Mouse (Mus musculus): ENCODE measurements around the gene Zeb2. TPM values are rescaled to one million over a fixed set of nuclear protein-coding genes. Genes with fewer than 3 reads are reported as not detected.

Gene Zeb2
- polyA plus RNA-seq, 1 experiment = 3.2 TPM

DNA sequence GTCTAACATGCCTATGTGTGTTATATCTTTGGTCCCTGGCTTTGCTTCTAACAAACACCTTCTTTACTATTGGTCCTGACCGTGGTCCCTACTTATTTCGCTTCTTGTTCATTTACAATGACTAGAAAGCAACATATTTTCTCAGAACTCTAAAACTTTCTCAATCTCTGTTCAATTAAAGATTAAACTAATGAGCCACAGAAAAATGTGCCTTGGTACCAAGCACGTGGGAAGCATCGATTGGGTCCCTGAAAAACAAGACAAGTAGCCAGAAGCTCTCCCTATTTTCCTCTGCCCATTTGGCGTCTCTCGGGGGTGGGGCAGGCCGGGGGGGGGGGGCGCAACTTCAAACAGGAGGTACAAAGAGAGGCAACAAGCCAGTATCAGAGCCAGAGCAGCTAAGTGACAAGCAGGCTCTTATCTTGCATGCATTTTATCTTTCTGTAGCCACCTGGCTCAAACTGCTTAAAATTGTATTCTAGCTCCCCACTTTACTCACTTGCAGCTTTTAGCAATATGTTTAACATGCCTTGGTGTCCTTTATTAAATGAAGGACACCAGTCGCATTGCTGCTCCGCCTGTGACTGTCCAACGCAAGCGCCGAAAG, 76.4 kb downstream of the Zeb2 start:
- H3K27me3 ChIP-seq (ENCODE audit: control insufficient read depth, insufficient read depth, low read length) = no peaks in the 10 kb centered on the region
- no peak overlapping the region for H3K4me3 ChIP-seq (ENCODE audit: control insufficient read depth, low read depth, low read length)
- H3K27ac ChIP-seq (ENCODE audit: control insufficient read depth, insufficient read depth, low read depth, low read length) = no peak overlapping the region
- no peaks in the 10 kb centered on the region for H3K36me3 ChIP-seq (ENCODE audit: control insufficient read depth, insufficient read depth, low read length)
- TF ChIP-seq CTCF (IDR thresholded peaks at IDR 0.05; ENCODE audit: control insufficient read depth, insufficient read depth, insufficient replicate concordance, low read depth, low read length) (no peak), POLR2A (IDR thresholded peaks at IDR 0.05; ENCODE audit: control insufficient read depth, low read depth, low read length) (no peak)
- H3K4me1 ChIP-seq (ENCODE audit: control insufficient read depth, insufficient read depth, low read length) = no peaks in the 10 kb centered on the region

DNA sequence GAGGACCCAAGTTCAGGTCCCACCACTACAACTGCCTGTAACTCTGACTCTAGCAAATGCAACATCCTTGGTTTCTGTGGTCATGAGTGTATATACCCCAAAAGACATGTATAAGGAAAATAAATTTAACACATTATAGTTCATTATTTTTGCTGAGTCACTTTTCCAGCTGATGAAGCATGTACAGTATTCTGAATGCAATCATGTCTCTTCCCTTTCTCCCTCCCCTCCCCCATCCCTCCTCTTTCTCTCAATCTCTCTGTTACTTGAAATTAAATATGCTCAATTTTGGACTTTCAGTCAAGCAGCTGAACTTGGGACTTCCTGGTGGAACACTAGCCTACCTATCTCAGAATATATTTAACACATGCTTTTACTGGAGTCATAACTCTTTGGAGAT, 77.7 kb downstream of the Zeb2 start:
- Histone ChIP-seq H3K36me3 (ENCODE audit: control insufficient read depth, insufficient read depth, low read length) (no peaks in the 10 kb centered on the region), H3K4me3 (ENCODE audit: control insufficient read depth, low read depth, low read length) (no peak overlapping the region), H3K27ac (ENCODE audit: control insufficient read depth, insufficient read depth, low read depth, low read length) (no peak overlapping the region), H3K4me1 (ENCODE audit: control insufficient read depth, insufficient read depth, low read length) (no peaks in the 10 kb centered on the region), H3K27me3 (ENCODE audit: control insufficient read depth, insufficient read depth, low read length) (no peaks in the 10 kb centered on the region)
- no peak for TF ChIP-seq POLR2A (IDR thresholded peaks at IDR 0.05; ENCODE audit: control insufficient read depth, low read depth, low read length)
- no peak for TF ChIP-seq CTCF (IDR thresholded peaks at IDR 0.05; ENCODE audit: control insufficient read depth, insufficient read depth, insufficient replicate concordance, low read depth, low read length)

DNA sequence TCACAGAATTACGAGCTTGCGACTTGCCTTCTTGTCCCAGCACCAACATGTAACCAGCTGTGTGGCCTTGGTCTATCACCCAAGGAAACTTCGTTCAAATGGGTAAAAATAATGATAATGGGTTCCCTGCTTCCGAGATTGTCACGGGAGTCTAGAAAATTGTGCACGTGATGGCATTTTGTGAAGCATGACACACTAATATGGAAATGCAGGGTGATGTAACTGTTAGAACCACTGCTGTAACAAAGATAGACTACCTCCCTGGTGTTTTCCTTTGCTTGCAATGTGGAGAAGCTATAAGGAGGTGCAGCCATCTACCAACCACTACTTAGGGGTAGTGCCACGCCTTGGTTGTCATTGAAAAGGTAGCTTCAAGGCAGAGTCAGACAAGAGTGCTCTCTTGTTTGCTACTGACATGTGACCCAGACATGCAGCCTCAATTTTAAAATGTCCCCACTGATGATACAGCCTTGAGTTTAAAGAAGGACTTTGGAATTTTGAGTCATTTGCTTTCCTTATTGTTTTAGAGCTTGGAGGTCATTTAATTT, 89.0 kb downstream of the Zeb2 start:
- TF ChIP-seq CTCF (IDR thresholded peaks at IDR 0.05; ENCODE audit: control insufficient read depth, insufficient read depth, insufficient replicate concordance, low read depth, low read length) (no peak), POLR2A (IDR thresholded peaks at IDR 0.05; ENCODE audit: control insufficient read depth, low read depth, low read length) (no peak)
- Histone ChIP-seq H3K4me1 (ENCODE audit: control insufficient read depth, insufficient read depth, low read length) (no peaks in the 10 kb centered on the region), H3K27me3 (ENCODE audit: control insufficient read depth, insufficient read depth, low read length) (no peaks in the 10 kb centered on the region), H3K4me3 (ENCODE audit: control insufficient read depth, low read depth, low read length) (no peak overlapping the region), H3K36me3 (ENCODE audit: control insufficient read depth, insufficient read depth, low read length) (no peaks in the 10 kb centered on the region), H3K27ac (ENCODE audit: control insufficient read depth, insufficient read depth, low read depth, low read length) (peak overlapping the region; percentile 49; the same call in 1 of the 2 replicates)

DNA sequence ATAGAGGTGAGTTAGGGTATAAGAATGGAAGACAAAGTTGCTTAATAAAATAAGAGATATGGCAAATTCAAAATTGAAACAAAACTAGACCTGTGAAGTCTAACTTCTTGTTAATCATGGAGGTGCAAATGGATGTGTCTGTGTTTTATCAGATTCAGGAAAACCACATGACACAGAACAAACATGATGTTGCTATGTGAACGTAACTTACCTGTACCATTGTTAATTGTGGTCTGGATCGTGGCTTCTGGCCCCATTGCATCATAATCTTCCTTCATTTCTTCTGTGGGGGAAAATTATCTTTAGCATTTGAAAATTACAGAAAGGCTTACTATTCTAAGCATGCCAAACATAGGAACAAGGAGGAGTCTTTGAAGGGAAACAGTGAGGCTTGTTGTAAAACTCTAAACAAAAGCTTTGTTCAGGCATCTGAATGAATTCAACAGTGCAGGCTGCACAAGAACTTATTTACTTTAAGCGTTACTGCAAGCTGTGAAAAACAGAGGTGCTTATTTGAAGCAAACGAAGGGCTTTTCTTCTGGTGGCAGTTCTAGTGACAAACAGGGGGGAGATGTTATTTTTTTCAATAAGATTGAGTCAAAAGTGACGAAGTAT, 99.9 kb downstream of the Zeb2 start:
- Histone ChIP-seq H3K27ac (ENCODE audit: control insufficient read depth, insufficient read depth, low read depth, low read length) (no peak overlapping the region), H3K27me3 (ENCODE audit: control insufficient read depth, insufficient read depth, low read length) (no peaks in the 10 kb centered on the region), H3K4me3 (ENCODE audit: control insufficient read depth, low read depth, low read length) (no peak overlapping the region), H3K4me1 (ENCODE audit: control insufficient read depth, insufficient read depth, low read length) (no peaks in the 10 kb centered on the region), H3K36me3 (ENCODE audit: control insufficient read depth, insufficient read depth, low read length) (no peaks in the 10 kb centered on the region)
- TF ChIP-seq CTCF (IDR thresholded peaks at IDR 0.05; ENCODE audit: control insufficient read depth, insufficient read depth, insufficient replicate concordance, low read depth, low read length) (no peak), POLR2A (IDR thresholded peaks at IDR 0.05; ENCODE audit: control insufficient read depth, low read depth, low read length) (no peak)

DNA sequence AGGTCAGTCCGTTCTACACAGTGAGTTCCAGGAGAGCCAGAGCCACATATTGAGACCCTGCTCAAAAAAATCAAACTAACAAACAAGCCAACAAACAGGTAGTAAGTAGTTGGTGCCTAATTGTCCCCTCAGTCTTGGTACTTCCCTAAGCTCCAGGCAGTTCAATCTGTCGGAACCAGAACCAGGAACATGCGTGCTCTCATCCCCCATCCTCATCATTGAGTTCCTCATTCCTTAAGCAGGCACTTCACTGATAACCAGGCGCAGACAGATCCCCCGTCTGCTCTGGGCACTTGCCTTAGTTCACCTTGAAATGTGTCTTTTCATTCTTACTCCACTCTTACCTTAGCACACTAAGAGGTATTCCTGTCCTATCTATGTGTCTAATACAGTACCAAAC, 103.9 kb downstream of the Zeb2 start:
- Histone ChIP-seq H3K36me3 (ENCODE audit: control insufficient read depth, insufficient read depth, low read length) (no peaks in the 10 kb centered on the region), H3K4me3 (ENCODE audit: control insufficient read depth, low read depth, low read length) (no peak overlapping the region), H3K4me1 (ENCODE audit: control insufficient read depth, insufficient read depth, low read length) (no peaks in the 10 kb centered on the region), H3K27ac (ENCODE audit: control insufficient read depth, insufficient read depth, low read depth, low read length) (no peak overlapping the region), H3K27me3 (ENCODE audit: control insufficient read depth, insufficient read depth, low read length) (no peaks in the 10 kb centered on the region)
- no peak for TF ChIP-seq POLR2A (IDR thresholded peaks at IDR 0.05; ENCODE audit: control insufficient read depth, low read depth, low read length)

DNA sequence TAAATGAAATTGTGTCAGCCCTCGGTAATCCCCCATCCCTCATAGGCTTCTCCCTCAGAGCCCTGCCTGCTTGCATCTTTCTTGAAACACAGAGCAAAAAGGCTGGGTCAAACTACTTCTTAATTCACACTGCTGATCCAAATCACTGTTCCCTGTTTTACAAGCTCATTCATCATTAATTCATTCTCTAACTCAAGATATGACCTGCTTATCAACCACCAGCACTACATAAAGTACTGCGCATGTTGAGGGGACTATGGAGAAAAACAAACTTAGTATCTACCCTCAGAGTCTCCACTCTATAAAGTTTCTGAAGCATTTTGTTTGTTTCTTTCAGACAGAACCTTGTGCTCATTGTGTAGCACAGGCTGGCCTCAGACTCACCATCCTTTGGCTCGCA, 104.5 kb downstream of the Zeb2 start:
- no peaks in the 10 kb centered on the region for H3K36me3 ChIP-seq (ENCODE audit: control insufficient read depth, insufficient read depth, low read length)
- no peaks in the 10 kb centered on the region for H3K4me1 ChIP-seq (ENCODE audit: control insufficient read depth, insufficient read depth, low read length)

DNA sequence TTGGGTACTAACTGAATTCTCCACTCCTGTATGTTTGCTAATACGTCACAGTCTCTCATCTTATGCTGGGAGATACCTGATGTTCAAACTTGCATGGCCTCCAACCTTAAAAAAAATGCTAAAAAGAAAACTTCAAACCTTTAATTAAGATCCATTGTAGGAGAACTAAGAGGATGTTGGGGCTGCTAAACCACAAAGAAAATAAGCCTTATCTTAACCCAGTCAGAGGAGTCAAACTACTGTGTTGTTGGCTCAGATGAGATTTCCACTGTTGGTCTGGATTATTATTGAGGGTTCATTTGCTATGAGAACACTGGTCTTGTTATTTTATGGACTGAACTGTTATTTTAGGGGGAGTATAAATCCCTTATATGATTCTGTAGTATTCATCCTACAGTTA, 106.5 kb downstream of the Zeb2 start:
- TF ChIP-seq POLR2A (IDR thresholded peaks at IDR 0.05; ENCODE audit: control insufficient read depth, low read depth, low read length) (no peak), CTCF (IDR thresholded peaks at IDR 0.05; ENCODE audit: control insufficient read depth, insufficient read depth, insufficient replicate concordance, low read depth, low read length) (no peak)
- Histone ChIP-seq H3K27me3 (ENCODE audit: control insufficient read depth, insufficient read depth, low read length) (no peaks in the 10 kb centered on the region), H3K4me3 (ENCODE audit: control insufficient read depth, low read depth, low read length) (no peak overlapping the region), H3K27ac (ENCODE audit: control insufficient read depth, insufficient read depth, low read depth, low read length) (no peak overlapping the region), H3K4me1 (ENCODE audit: control insufficient read depth, insufficient read depth, low read length) (no peaks in the 10 kb centered on the region), H3K36me3 (ENCODE audit: control insufficient read depth, insufficient read depth, low read length) (no peaks in the 10 kb centered on the region)

More for the DNA sequence above, 104.5 kb downstream of the Zeb2 start:
- no peak overlapping the region for H3K27ac ChIP-seq (ENCODE audit: control insufficient read depth, insufficient read depth, low read depth, low read length)
- H3K27me3 ChIP-seq (ENCODE audit: control insufficient read depth, insufficient read depth, low read length) = no peaks in the 10 kb centered on the region
- H3K4me3 ChIP-seq (ENCODE audit: control insufficient read depth, low read depth, low read length) = no peak overlapping the region
- TF ChIP-seq POLR2A (IDR thresholded peaks at IDR 0.05; ENCODE audit: control insufficient read depth, low read depth, low read length) (no peak), CTCF (IDR thresholded peaks at IDR 0.05; ENCODE audit: control insufficient read depth, insufficient read depth, insufficient replicate concordance, low read depth, low read length) (no peak)

Data from testis, adult 2 months (tissue).